Mouse (Mus musculus): ENCODE results near the gene Mpnd.

- TF ChIP-seq MAX (IDR thresholded peaks at IDR 0.05; ENCODE audit: low read depth) (no peak), POLR2A (IDR thresholded peaks at IDR 0.05; ENCODE audit: insufficient read length, low read depth) (no peak), USF1 (IDR thresholded peaks at IDR 0.05; ENCODE audit: low read depth) (no peak), MYOD1 (IDR thresholded peaks at IDR 0.05; ENCODE audit: control insufficient read depth in 1 of 3, insufficient read length in 2 of 3, low read depth in 2 of 3) (no peak), E2F4 (IDR thresholded peaks at IDR 0.05; ENCODE audit: insufficient read depth) (no peak), TCF12 (IDR thresholded peaks at IDR 0.05; ENCODE audit: insufficient read depth, poor library complexity, severe bottlenecking) (no peak), POLR2AphosphoS2 (IDR thresholded peaks at IDR 0.05; ENCODE audit: insufficient read length, low read depth) (no peak), MYOG (IDR thresholded peaks at IDR 0.05; ENCODE audit: control insufficient read depth in 1 of 3, insufficient read depth in 1 of 3, insufficient read length in 2 of 3, low read depth in 2 of 3) (no peak), TCF3 (IDR thresholded peaks at IDR 0.05; ENCODE audit: insufficient read length, low read depth) (no peak), CEBPB (IDR thresholded peaks at IDR 0.05; ENCODE audit: insufficient read depth, poor library complexity, severe bottlenecking) (no peak), REST (IDR thresholded peaks at IDR 0.05; ENCODE audit: insufficient read depth, insufficient read length) (no peak)
These were observed 38.3 kb upstream of the Mpnd start for GRCm38 (mm10) chr17:55967186-55967585.

All from myocyte (in vitro differentiated cells).